Mouse (Mus musculus) heart, embryonic 10.5 days (tissue): ENCODE results near the gene Piezo1. TPM values are rescaled to one million over a fixed set of nuclear protein-coding genes. Genes with fewer than 3 reads are reported as not detected.

Experiments
- DNase-seq: peaks from one replicate; pipeline ENCODE4 v3.0.0-alpha.2; 2017; ENCODE audit warnings: low spot score
- H3K27ac ChIP-seq: fragments of 300-500 bp; sonication (generic); 2 replicates; pipeline ENCODE4 v1.5.1; 2016; ENCODE audit warnings: mild to moderate bottlenecking
- H3K27me3 ChIP-seq: fragments of 300-500 bp; sonication (generic); 2 replicates; pipeline ENCODE4 v1.6.1; 2016; ENCODE audit warnings: mild to moderate bottlenecking; ENCODE audit not compliant: poor library complexity, insufficient read depth, severe bottlenecking
- H3K36me3 ChIP-seq: fragments of 300-500 bp; sonication (generic); 2 replicates; pipeline ENCODE4 v1.6.1; 2016; ENCODE audit warnings: mild to moderate bottlenecking, moderate library complexity
- H3K4me1 ChIP-seq: fragments of 300-500 bp; sonication (generic); 2 replicates; pipeline ENCODE4 v1.6.1; 2016; ENCODE audit warnings: mild to moderate bottlenecking
- H3K4me3 ChIP-seq: fragments of 300-500 bp; sonication (generic); 2 replicates; pipeline ENCODE4 v1.5.1; 2016; ENCODE audit warnings: mild to moderate bottlenecking, moderate library complexity
- H3K9me3 ChIP-seq: fragments of 300-500 bp; sonication (generic); 2 replicates; pipeline ENCODE4 v1.6.1; 2016; ENCODE audit warnings: mild to moderate bottlenecking, moderate library complexity
- WGBS: fragments of 180-500 bp; shearing (Covaris S2); methylation state at CpG from one replicate; pipeline ENCODE4 v1.1.7; 2016; 5-methylcytosine and 5-hydroxymethylcytosine counted together
- microRNA-seq: library from miRNA; unstranded; fragments of <30 nt; microRNA quantifications from one replicate; pipeline ENCODE4, GENCODE M21; 2017
- polyA plus RNA-seq: library from polyadenylated mRNA; unstranded; fragments of >200 nt; fragmentation: Nextera tagmentation; extraction: Ambion mirVana; gene quantifications from 2 replicates; pipeline ENCODE4 v1.2.1, GENCODE M21; 2016

Piezo1 gene
- polyA plus RNA-seq, 1 experiment from 2014 or later: 29.3 TPM

DNA sequence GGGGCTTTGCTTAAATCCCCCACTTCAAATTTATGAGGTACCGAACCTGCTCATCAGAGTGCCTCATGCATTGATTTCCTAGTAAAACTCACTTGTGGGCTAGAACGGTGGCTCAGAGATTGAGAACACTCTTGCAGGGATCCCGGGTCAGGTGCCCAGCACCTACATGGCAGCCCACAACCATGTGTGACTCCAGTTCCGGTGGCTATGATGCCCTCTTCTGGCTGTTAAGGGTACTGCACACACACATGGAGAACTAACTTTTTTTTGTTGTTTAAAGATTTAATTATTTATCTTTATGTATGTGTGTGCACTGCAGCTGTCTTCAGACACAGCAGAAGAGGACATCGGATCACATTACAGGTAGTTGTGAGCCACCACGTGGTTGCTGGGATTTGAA, 115.8 kb downstream of the Piezo1 start:
- peaks cover 67% of the 10 kb centered on the region for H3K36me3 ChIP-seq
- whole genome bisulfite sequencing: 88% methylated on average over 6 of the region's 6 CpGs

GRCm38 (mm10) chr8:122433269-122433905, 117.7 kb downstream of the Piezo1 start:
- H3K9me3 ChIP-seq: no peaks in the 10 kb centered on the region
- peak overlapping the region; percentile 71 for H3K4me3 ChIP-seq
- DNase-seq: no peak
- no peaks in the 10 kb centered on the region for H3K27me3 ChIP-seq
- H3K27ac ChIP-seq: peak overlapping the region; percentile 91
- peaks cover 55% of the 10 kb centered on the region for H3K36me3 ChIP-seq
- H3K4me1 ChIP-seq: peaks cover 50% of the 10 kb centered on the region
- 65% methylated on average over 11 of the region's 11 CpGs for WGBS

More for the DNA sequence above, 115.8 kb downstream of the Piezo1 start:
- Histone ChIP-seq H3K27ac (no peak overlapping the region), H3K27me3 (no peaks in the 10 kb centered on the region), H3K4me1 (peaks cover 49% of the 10 kb centered on the region), H3K4me3 (no peak overlapping the region), H3K9me3 (no peaks in the 10 kb centered on the region)
- no peak for DNase-seq

DNA sequence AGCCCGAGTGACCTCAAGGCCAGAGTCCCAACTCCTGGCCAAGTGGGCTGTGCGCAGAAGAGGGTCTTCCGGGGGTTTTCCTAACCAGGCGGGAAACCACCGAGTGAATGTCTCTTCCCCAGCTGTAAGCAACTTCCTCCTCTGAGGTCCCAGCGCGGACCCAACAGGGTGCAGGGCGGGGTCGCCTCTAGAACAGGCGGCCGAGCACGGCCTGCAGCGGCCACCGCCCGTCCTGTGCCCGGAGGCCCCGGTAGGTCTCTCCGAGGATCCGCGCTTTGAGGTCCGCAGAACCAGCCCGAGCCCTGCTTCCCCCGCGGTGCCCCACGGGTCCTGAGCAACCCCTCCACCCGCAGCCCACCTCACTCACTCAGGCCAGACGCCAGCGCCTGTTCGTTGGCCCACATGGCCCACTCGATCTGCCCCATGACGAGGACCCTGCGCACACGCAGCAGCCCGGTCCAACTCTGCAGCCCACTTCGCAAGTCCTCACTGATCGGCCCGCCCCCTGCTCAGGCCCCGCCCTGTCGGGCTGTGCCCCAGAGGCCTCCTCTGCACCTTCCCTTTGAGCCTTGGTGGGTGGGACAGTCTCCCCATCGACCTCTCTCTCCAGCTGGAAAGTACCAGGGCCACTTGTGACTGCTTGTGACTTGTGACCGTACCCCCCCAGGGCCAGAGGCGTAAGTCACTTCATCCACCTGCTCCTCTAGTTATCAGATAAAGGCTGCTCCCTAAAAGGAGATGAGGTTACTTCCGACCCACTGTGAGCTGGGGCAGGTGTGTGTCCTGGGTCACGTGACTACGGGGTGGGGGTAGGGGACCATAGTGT, 118.5 kb downstream of the Piezo1 start, which contains the start of gene Cyba:
Cyba (minus strand) TSS at position 488 of the 826 bp plus-strand sequence.
- peak; percentile 84 for DNase-seq
- no peaks in the 10 kb centered on the region for H3K9me3 ChIP-seq
- peak within 1 kb of the TSS; percentile 91 for H3K27ac ChIP-seq
- peak within 1 kb of the TSS; percentile 71 for H3K4me3 ChIP-seq
- H3K36me3 ChIP-seq: peaks cover 49% of the 10 kb centered on the region
- H3K27me3 ChIP-seq: no peaks in the 10 kb centered on the region
- WGBS: 4% methylated on average over 45 of the region's 45 CpGs
- H3K4me1 ChIP-seq: peaks cover 43% of the 10 kb centered on the region

Small RNA genes lying within 50 kb of the gene (microRNA-seq; reads per million reads assigned to microRNA genes)
- gene Gm24366: not detected

Other genes starting within 250 kb of the Piezo1 start
- not detected in 2 replicates for gene Trhr2, start 190.6 kb downstream of the Piezo1 start, polyA plus RNA-seq
- gene Zc3h18, start 174.7 kb downstream of the Piezo1 start, polyA plus RNA-seq: 47.4 and 51.0 TPM in 2 replicates
- gene Il17c, start 129.3 kb downstream of the Piezo1 start, polyA plus RNA-seq: not detected in 2 replicates
- 185 and 214 TPM in 2 replicates for gene Cyba, start 118.4 kb downstream of the Piezo1 start, polyA plus RNA-seq
- gene Mvd, start 107.9 kb downstream of the Piezo1 start, polyA plus RNA-seq: 41.7 and 43.8 TPM in 2 replicates
- gene Snai3, start 90.6 kb downstream of the Piezo1 start, polyA plus RNA-seq: 2.3 and 6.6 TPM in 2 replicates
- 37.1 and 38.8 TPM in 2 replicates for gene Rnf166, start 75.3 kb downstream of the Piezo1 start, polyA plus RNA-seq
- 40.5 and 45.9 TPM in 2 replicates for gene Ctu2, start 75.2 kb downstream of the Piezo1 start, polyA plus RNA-seq
- gene Cdt1, start 16.7 kb upstream of the Piezo1 start, polyA plus RNA-seq: 47.6 TPM in 2 replicates
- gene Aprt, start 25.6 kb upstream of the Piezo1 start, polyA plus RNA-seq: 318 and 361 TPM in 2 replicates
- 8.1 and 11.9 TPM in 2 replicates for gene Galns, start 60.1 kb upstream of the Piezo1 start, polyA plus RNA-seq
- 52.9 and 67.4 TPM in 2 replicates for gene Trappc2l, start 60.3 kb upstream of the Piezo1 start, polyA plus RNA-seq
- gene Pabpn1l, start 71.4 kb upstream of the Piezo1 start, polyA plus RNA-seq: 0.19 TPM in 1 of 2 replicates, not detected in the other
- gene Cbfa2t3, start 147.8 kb upstream of the Piezo1 start, polyA plus RNA-seq: 3.8 and 5.5 TPM in 2 replicates
- 17.3 and 19.8 TPM in 2 replicates for gene Acsf3, start 224.2 kb upstream of the Piezo1 start, polyA plus RNA-seq